ENCODE assay signal across 15 mouse cellular contexts in the genomic region with DNA sequence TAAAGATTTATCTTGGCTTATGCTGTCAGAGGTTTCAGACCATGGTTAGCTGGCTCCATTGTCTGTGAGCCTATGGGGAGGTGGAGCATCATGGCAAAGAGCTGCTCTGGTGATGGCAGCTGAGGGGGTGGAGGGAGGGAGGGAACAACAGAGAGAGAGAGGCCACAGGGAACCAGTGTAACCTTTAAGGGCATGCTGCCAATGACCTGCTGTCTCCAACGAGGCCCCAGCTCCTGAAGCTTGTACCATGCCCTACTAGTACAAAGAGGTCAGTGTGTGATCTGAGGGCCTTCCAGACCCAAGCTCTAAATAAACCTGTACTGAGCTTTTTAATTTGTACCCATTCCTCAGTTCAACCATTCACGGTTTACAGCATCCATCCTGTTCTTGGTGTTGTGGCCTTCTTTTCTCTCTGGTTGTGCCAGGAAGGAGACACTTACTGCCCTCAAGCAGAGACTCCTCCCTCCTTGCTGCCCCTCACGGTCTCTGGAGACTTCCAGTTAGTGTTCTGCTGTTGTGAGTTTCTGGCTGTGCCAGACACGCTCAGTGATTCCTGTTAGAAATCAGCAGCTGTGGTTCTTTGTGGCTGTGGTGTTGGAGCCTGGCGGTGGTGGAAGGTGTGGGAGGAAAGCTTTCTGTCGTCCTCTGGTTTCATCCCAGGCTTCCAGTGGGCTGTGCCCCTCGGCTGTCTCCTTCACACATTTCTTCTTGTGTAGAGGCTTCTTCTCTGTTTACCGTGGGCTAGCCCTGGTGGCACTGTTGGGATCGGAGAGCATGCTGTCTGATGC.
DNase-seq lines count a peak whose midpoint lies in the region; ATAC-seq lines count a peak whose summit lies in the region.
"Had no signal": no experiment of that assay in that cellular context is flagged by ENCODE, and none has a peak within 500 bp of the region (broad histone marks: within the 10 kb centered on the region; RNA-seq: fewer than 3 reads in every experiment).

No protein-coding gene starts in this region.

- no peak overlapping the region for H3K9ac ChIP-seq in neural tube, embryonic 13.5 days
- no peak overlapping the region for H3K9ac ChIP-seq in kidney, embryonic 14.5 days (ENCODE audit: low read depth, low read length)
- H3K9ac ChIP-seq: forebrain, postnatal 0 days; heart, embryonic 12.5 days; hindbrain, embryonic 15.5 days; midbrain, embryonic 12.5 days had no signal

- no peaks in the 10 kb centered on the region for H3K9me3 ChIP-seq in neural tube, embryonic 13.5 days
- no peaks in the 10 kb centered on the region for H3K9me3 ChIP-seq in kidney, embryonic 14.5 days (ENCODE audit: control insufficient read depth, low read length)
- H3K9me3 ChIP-seq: heart, embryonic 12.5 days; hindbrain, embryonic 15.5 days; midbrain, embryonic 12.5 days had no signal

- DNase-seq in kidney, adult 11 months: peak; percentile 12
- DNase-seq in kidney, postnatal 4 days: no peak
- DNase-seq in neural tube, embryonic 10.5 days (ENCODE audit: extremely low spot score, low spot score): no peak
- DNase-seq in telencephalon, adult 2 months (ENCODE audit: low read depth, low spot score): peak; percentile 50
- no peak for DNase-seq in B cell, adult 2 months
- DNase-seq: adrenal gland, postnatal 10 days; forebrain, postnatal 0 days; lung, adult 2 months; thymus, adult 18-20 months had no signal

- no peak overlapping the region for H3K4me2 ChIP-seq in neural tube, embryonic 13.5 days
- no peak overlapping the region for H3K4me2 ChIP-seq in kidney, embryonic 14.5 days (replicated peaks; ENCODE audit: low read depth, low read length)
- H3K4me2 ChIP-seq: heart, embryonic 12.5 days; hindbrain, embryonic 15.5 days; midbrain, embryonic 12.5 days had no signal

- no peaks in the 10 kb centered on the region for H3K36me3 ChIP-seq in neural tube, embryonic 13.5 days
- no peaks in the 10 kb centered on the region for H3K36me3 ChIP-seq in kidney, embryonic 14.5 days (ENCODE audit: control insufficient read depth, insufficient read depth, low read length)
- H3K36me3 ChIP-seq: heart, embryonic 12.5 days; hindbrain, embryonic 15.5 days had no signal

- H3K4me3 ChIP-seq in neural tube, embryonic 13.5 days: no peak overlapping the region
- H3K4me3 ChIP-seq in kidney, embryonic 14.5 days (ENCODE audit: low read length): no peak overlapping the region
- H3K4me3 ChIP-seq: heart, embryonic 12.5 days; hindbrain, embryonic 15.5 days; midbrain, embryonic 12.5 days had no signal

- WGBS in neural tube, embryonic 13.5 days: 63% methylated on average over 9 of the region's 9 CpGs
- WGBS in kidney, embryonic 14.5 days: 42% methylated on average over 9 of the region's 9 CpGs

- H3K27ac ChIP-seq in neural tube, embryonic 13.5 days (replicated peaks): 0 out of 2 replicates have a peak overlapping the region, but pooled peaks have one; percentile 23
- no peak overlapping the region for H3K27ac ChIP-seq in kidney, embryonic 14.5 days (ENCODE audit: low read depth, low read length)
- H3K27ac ChIP-seq: hindbrain, embryonic 15.5 days; macrophage; midbrain, embryonic 12.5 days had no signal

- H3K4me1 ChIP-seq in neural tube, embryonic 13.5 days (replicated peaks): peaks cover 42% of the 10 kb centered on the region
- H3K4me1 ChIP-seq in kidney, embryonic 14.5 days (ENCODE audit: control insufficient read depth, insufficient read depth, low read length): no peaks in the 10 kb centered on the region
- H3K4me1 ChIP-seq: heart, embryonic 12.5 days had no signal

- no peaks in the 10 kb centered on the region for H3K27me3 ChIP-seq in neural tube, embryonic 13.5 days
- H3K27me3 ChIP-seq in kidney, embryonic 14.5 days (ENCODE audit: control insufficient read depth, insufficient read depth, low read length): no peaks in the 10 kb centered on the region
- H3K27me3 ChIP-seq: heart, embryonic 12.5 days; hindbrain, embryonic 15.5 days; midbrain, embryonic 12.5 days had no signal

- ATAC-seq in neural tube, embryonic 13.5 days (ENCODE audit: low read depth): no peak
- peak; percentile 55; the same call in 1 of the 2 replicates for ATAC-seq in kidney, embryonic 14.5 days (ENCODE audit: low FRiP score, low TSS enrichment)
- ATAC-seq: forebrain, postnatal 0 days had no signal

Comparison
In these comparisons a context has a peak if more than half of its experiments do, and no peak if none do; other contexts are left out.
1. DNase-seq: peak in kidney, adult 11 months (single experiment) and telencephalon, adult 2 months (single experiment); none in kidney, postnatal 4 days (0 of 2), neural tube, embryonic 10.5 days (single experiment) and B cell, adult 2 months (0 of 2).